Mouse (Mus musculus): ENCODE measurements around the gene Gm17727. TPM values are rescaled to one million over a fixed set of nuclear protein-coding genes. Genes with fewer than 3 reads are reported as not detected.

The Gm17727 gene
- polyA plus RNA-seq (2012; rRNA removed), result not detected in 2 replicates

GRCm38 (mm10) chr9:35778009-35778408, at the start of gene Gm17727:
Gene Gm17727, minus strand, starts transcription at chr9:35778109.

GRCm38 (mm10) chr9:35790001-35790400, 12.1 kb upstream of the Gm17727 start, which contains the start of the genes Gm27235 and D730048I06Rik:
Gene Gm27235, minus strand, starts transcription at chr9:35790101.
Gene D730048I06Rik, minus strand, starts transcription at chr9:35790112.

DNA sequence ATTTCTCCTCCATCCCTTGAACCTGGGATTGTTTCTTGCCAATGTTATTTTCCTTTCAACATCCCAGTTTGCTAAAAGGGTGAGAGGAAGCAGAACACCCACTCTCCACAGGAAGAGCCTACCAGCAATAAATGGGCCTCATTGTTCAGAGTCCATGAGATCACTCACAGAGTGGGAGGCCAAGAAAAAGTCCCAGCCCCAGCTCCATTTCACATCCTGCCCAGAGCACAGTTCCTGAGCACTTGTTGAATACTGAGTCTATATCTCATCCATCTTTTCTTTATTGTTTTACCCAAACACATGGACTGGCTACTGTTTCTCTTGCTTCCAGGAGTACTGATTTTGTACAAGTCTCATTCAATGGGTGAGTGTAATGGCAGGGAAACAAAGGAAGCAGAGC, 37.2 kb downstream of the Gm17727 start, which contains the start of gene Gm17677:
TSS of gene Gm17677 (plus strand) at position 301 of the 400 bp plus-strand sequence.

Other genes with a start within 250 kb of the Gm17727 start
- 16.9 and 17.4 TPM in 2 replicates for gene Ddx25, start 219.6 kb downstream of the Gm17727 start, polyA plus RNA-seq (2012; rRNA removed)
- gene Pus3, start 219.5 kb downstream of the Gm17727 start, polyA plus RNA-seq (2012; rRNA removed), result 15.5 and 17.2 TPM in 2 replicates
- 1.4 TPM in 2 replicates for gene Pate2, start 207.8 kb downstream of the Gm17727 start, polyA plus RNA-seq (2012; rRNA removed)
- gene Hyls1, start 207.7 kb downstream of the Gm17727 start, polyA plus RNA-seq (2012; rRNA removed), result 12.1 and 12.5 TPM in 2 replicates
- not detected in 2 replicates for gene Pate4, start 166.2 kb downstream of the Gm17727 start, polyA plus RNA-seq (2012; rRNA removed)
- not detected in 2 replicates for gene Pate3, start 129.9 kb downstream of the Gm17727 start, polyA plus RNA-seq (2012; rRNA removed)
- gene Pate1, start 90.7 kb downstream of the Gm17727 start, polyA plus RNA-seq (2012; rRNA removed), result not detected in 2 replicates
- gene Gm17677, start 37.1 kb downstream of the Gm17727 start, polyA plus RNA-seq (2012; rRNA removed), result not detected in 2 replicates
- gene Gm27235, start 12.0 kb upstream of the Gm17727 start, polyA plus RNA-seq (2012; rRNA removed), result not detected in 2 replicates
- not detected in 2 replicates for gene D730048I06Rik, start 12.0 kb upstream of the Gm17727 start, polyA plus RNA-seq (2012; rRNA removed)
- not detected in 2 replicates for gene 9230110F15Rik, start 66.0 kb upstream of the Gm17727 start, polyA plus RNA-seq (2012; rRNA removed)
- not detected in 2 replicates for gene 9230113P08Rik, start 130.3 kb upstream of the Gm17727 start, polyA plus RNA-seq (2012; rRNA removed)